Mouse (Mus musculus) CH12.LX (cell line): Measurements from ENCODE around the gene Celf2.

ENCODE experiments used
- CTCF ChIP-seq, 2 experiments: IDR thresholded peaks in 1 of 2; conservative IDR thresholded peaks in 1 of 2; 2 replicates each; pipeline ENCODE4 v1.5.1; 2011 to 2012; ENCODE audit warnings: low read depth in 2 of 2, low read length in 2 of 2, improper control_type of control experiment in 1 of 2, inconsistent platforms in 1 of 2, mild to moderate bottlenecking in 1 of 2, moderate library complexity in 1 of 2
- EP300 ChIP-seq: IDR thresholded peaks from 2 replicates; pipeline ENCODE4 v1.6.1; 2011; ENCODE audit warnings: low read length, improper control_type of control experiment
- GABPA ChIP-seq: IDR thresholded peaks from 2 replicates; pipeline ENCODE4 v1.6.1; 2012; ENCODE audit warnings: low read depth, low read length, improper control_type of control experiment, inconsistent platforms; ENCODE audit not compliant: insufficient replicate concordance
- MEF2A ChIP-seq: IDR thresholded peaks from 2 replicates; pipeline ENCODE4 v1.6.1; 2014; ENCODE audit warnings: low read depth, mild to moderate bottlenecking, inconsistent platforms, low read length, improper control_type of control experiment, borderline replicate concordance
- POLR2A ChIP-seq: IDR thresholded peaks from 2 replicates; pipeline ENCODE4 v1.6.1; 2011; ENCODE audit warnings: low read depth, mild to moderate bottlenecking, improper control_type of control experiment, low read length
- SMC3 ChIP-seq: IDR thresholded peaks from 2 replicates; pipeline ENCODE4 v1.6.1; 2011; ENCODE audit warnings: low read depth, low read length, improper control_type of control experiment
- TBP ChIP-seq: conservative IDR thresholded peaks from 2 replicates; pipeline ENCODE4 v1.6.1; 2011; ENCODE audit warnings: low read depth, low read length, improper control_type of control experiment
- ZC3H11A ChIP-seq: IDR thresholded peaks from 2 replicates; pipeline ENCODE4 v1.6.1; 2012; ENCODE audit warnings: low read depth, mild to moderate bottlenecking, inconsistent platforms, low read length, improper control_type of control experiment

DNA sequence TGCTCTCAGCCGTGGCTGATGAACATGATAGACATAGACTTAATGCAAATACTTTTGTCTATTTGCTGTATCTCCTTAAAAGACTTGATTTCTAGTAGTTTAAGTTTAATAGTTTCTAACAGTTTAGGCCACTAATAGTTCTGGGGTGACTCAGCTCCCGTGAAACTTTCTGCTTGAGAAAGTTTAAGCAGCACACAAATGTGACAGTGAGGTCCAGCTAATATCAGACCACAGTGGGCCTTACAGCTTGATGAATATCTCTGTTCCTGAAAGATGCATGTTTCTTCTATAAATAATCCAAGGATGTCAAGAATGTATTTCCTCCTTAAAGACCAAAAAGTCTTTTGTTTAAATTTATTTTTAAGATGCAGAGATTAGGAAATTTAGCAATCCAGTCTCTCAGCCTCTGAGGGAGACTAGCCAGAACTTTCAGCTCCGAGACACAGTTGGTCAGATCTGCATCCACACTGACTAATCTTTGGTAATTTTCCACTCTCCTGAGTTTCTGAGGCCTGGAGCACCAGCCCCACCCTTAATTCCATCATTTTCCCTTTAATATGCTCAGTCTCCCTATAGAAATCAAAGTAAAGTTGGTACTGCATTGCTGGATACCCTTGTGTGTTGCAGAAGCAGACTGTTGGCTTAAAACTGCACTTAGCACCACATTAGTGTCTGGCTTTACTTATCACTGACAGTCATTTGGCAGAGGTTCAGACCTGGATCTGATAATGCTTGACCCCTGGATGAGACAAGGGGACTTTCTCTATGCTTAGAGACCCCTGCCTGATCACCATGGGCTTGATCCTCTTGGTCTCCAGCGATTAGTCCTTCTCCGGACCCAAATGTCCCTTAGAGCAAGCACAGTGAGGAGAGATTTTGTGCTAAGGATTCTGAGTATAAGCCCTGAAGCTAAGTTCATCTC lies 436.8 kb downstream of the Celf2 start:
- TF ChIP-seq CTCF (conservative IDR thresholded peaks at IDR 0.05 in 1 of 2, IDR thresholded peaks at IDR 0.05 in 1 of 2; ENCODE audit: low read depth in 2 of 2, low read length in 2 of 2): no peak
- no peak for TF ChIP-seq MEF2A
- no peak for TF ChIP-seq TBP
- no peak for TF ChIP-seq ZC3H11A
- TF ChIP-seq EP300: no peak
- no peak for TF ChIP-seq POLR2A
- TF ChIP-seq GABPA: no peak
- TF ChIP-seq SMC3: no peak
